Mouse (Mus musculus) forebrain, postnatal 0 days (tissue): ENCODE data around the gene Glrx2. TPM values are rescaled to one million over a fixed set of nuclear protein-coding genes. Genes with fewer than 3 reads are reported as not detected.

Source experiments
- ATAC-seq: fragments of 200-750 bp; cut with Nextera tagmentation; 2 replicates; pipeline ENCODE4 v1.8.0; 2017; ENCODE audit warnings: mild to moderate bottlenecking, moderate library complexity
- DNase-seq: peaks from one replicate; pipeline ENCODE4 v3.0.0-alpha.2; 2015
- H3K27ac ChIP-seq: fragments of 300-500 bp; sonication (generic); 2 replicates; pipeline ENCODE4 v1.5.1; 2014; ENCODE audit warnings: low read depth, mild to moderate bottlenecking, antibody characterized with exemption, low read length, moderate library complexity, mixed read lengths
- H3K27me3 ChIP-seq: fragments of 300-500 bp; sonication (generic); 2 replicates; pipeline ENCODE4 v1.6.1; 2014; ENCODE audit warnings: mild to moderate bottlenecking, low read length, mixed read lengths; ENCODE audit not compliant: insufficient read depth
- H3K36me3 ChIP-seq: fragments of 300-500 bp; sonication (generic); 2 replicates; pipeline ENCODE4 v1.6.1; 2014; ENCODE audit warnings: mild to moderate bottlenecking, moderate library complexity; ENCODE audit not compliant: insufficient read depth
- H3K4me1 ChIP-seq: fragments of 300-500 bp; sonication (generic); 2 replicates; pipeline ENCODE4 v1.6.1; 2014; ENCODE audit warnings: antibody characterized with exemption; ENCODE audit not compliant: insufficient read depth
- H3K4me2 ChIP-seq: fragments of 300-500 bp; sonication (generic); 2 replicates; pipeline ENCODE4 v1.6.1; 2014; ENCODE audit warnings: low read depth, mild to moderate bottlenecking, moderate library complexity
- H3K4me3 ChIP-seq: fragments of 300-500 bp; sonication (generic); 2 replicates; pipeline ENCODE4 v1.5.1; 2014; ENCODE audit warnings: low read depth, low read length, mixed read lengths
- H3K9ac ChIP-seq: fragments of 300-500 bp; sonication (generic); 2 replicates; pipeline ENCODE4 v1.6.1; 2014; ENCODE audit warnings: mild to moderate bottlenecking
- H3K9me3 ChIP-seq: fragments of 300-500 bp; sonication (generic); 2 replicates; pipeline ENCODE4 v1.6.1; 2016; ENCODE audit warnings: low read length
- CTCF ChIP-seq: sonication (generic); IDR thresholded peaks from 2 replicates; pipeline ENCODE4 v1.5.1; 2016; ENCODE audit warnings: antibody characterized with exemption, control low read depth, low read depth
- WGBS: fragments of 180-500 bp; shearing (Covaris S2); extraction: QIAGEN DNeasy Blood & Tissue Kit; methylation state at CpG from one replicate; pipeline ENCODE4 v1.1.7; 2014; 5-methylcytosine and 5-hydroxymethylcytosine counted together
- polyA plus RNA-seq: library from polyadenylated mRNA; unstranded; fragments of >200 nt; fragmentation: Nextera tagmentation; extraction: Ambion mirVana; gene quantifications from 2 replicates; pipeline ENCODE4 v1.2.1, GENCODE M21; 2015
- total RNA-seq: library from RNA; depleted of rRNA; stranded (reverse); fragments of >200 nt; gene quantifications from 2 replicates; pipeline ENCODE4 v1.2.3, GENCODE M21; 2014; rRNA removed

Glrx2 gene
- total and polyA plus RNA-seq, 2 experiments from 2014 or later = 42.8 to 135 TPM

DNA sequence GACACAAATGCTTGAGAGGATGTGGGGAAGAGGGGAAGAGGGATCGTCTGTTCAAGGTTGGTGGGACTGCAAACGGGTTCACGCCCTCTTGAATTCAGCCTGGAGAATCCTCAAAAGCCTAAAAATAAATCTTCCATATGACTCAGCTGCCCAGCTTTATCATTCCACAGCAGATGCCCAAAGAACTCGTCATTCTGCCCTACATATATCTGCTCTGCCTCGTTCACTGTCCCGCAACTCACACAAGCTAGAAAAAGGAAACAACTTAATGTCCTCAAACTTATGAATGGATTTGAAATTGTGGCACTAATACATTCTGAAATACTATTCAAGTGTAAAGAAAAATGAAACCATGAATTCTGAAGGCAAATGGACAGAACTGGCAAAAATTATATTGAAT is 57.8 kb downstream of the Glrx2 start:
- no peak overlapping the region for H3K9ac ChIP-seq
- no peak for DNase-seq

DNA sequence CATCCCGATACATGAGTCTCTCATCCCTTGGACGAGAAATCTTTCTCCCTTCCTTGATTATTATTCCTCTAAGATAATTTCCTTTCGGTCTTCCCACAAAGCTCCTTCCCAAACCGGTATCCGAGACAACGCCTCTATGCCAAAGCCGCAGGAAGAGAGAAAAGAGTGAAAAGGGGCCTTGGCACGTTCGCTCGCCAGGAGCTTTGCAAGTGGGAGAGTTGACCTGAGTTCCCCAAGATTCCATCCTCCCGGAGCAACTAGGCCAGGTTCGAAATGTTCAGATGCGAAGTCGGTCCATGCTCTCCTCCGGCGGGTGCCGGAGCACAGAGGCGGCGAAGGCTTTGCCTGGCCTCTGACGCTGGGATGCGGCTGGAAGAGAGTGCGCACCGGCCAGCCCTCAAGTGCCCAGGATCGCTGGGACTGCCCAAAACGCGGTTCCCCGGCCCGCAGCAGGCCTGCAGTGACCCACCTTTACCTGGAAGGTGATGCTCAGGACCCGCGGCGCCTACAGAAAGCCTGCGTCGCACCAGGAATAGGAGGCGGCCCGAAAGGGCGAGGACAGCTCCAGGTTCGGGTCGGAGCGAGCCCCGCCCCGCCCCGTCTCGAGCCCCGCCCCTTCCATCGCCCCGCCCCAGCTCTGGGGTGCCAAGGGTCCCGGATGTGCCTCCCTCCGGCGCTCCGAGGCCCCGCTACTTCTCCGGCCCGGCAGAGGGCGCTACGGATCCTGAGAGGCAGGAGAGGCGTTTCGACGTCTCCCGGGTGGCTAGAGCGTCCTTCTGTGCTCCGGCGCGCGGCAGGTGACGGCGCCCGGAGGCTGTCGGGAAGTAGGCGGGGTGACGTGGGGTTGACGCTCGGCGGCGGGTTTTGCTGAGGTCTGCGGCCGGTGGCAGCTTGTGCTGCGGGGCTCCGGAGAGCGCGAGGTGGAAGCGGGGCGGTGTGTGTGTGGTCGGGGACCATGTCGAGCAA is 60.6 kb downstream of the Glrx2 start, which contains the start of the genes Trove2 and Uchl5:
TSS of gene Trove2 (minus strand) at position 623 of the 966 bp plus-strand sequence.
TSS of gene Uchl5 (plus strand) at position 827 of the 966 bp plus-strand sequence.
- no peaks in the 10 kb centered on the region for H3K36me3 ChIP-seq
- H3K9me3 ChIP-seq = no peaks in the 10 kb centered on the region
- TF ChIP-seq CTCF = peak; percentile 97
- peak within 1 kb of the TSS; percentile 82 for H3K27ac ChIP-seq
- no peaks in the 10 kb centered on the region for H3K27me3 ChIP-seq
- peak within 1 kb of the TSS; percentile 90 for H3K4me3 ChIP-seq
- peak within 1 kb of the TSS; percentile 92 for H3K9ac ChIP-seq
- 2% methylated on average over 81 of the region's 84 CpGs for WGBS
- ATAC-seq (peak; percentile 97), DNase-seq (peak; percentile 99)
- H3K4me2 ChIP-seq = peak within 1 kb of the TSS; percentile 86
- H3K4me1 ChIP-seq = peaks cover 16% of the 10 kb centered on the region; the same call in 1 of the 2 replicates

More for the DNA sequence above, 57.8 kb downstream of the Glrx2 start:
- WGBS = 80% methylated on average over 6 of the region's 6 CpGs
- TF ChIP-seq CTCF = no peak
- no peak overlapping the region for H3K4me2 ChIP-seq
- H3K4me1 ChIP-seq = peaks cover 16% of the 10 kb centered on the region; the same call in 1 of the 2 replicates
- no peaks in the 10 kb centered on the region for H3K9me3 ChIP-seq
- H3K36me3 ChIP-seq = peaks cover 12% of the 10 kb centered on the region
- no peak for ATAC-seq
- H3K27me3 ChIP-seq = no peaks in the 10 kb centered on the region
- H3K27ac ChIP-seq = no peak overlapping the region
- no peak overlapping the region for H3K4me3 ChIP-seq

DNA sequence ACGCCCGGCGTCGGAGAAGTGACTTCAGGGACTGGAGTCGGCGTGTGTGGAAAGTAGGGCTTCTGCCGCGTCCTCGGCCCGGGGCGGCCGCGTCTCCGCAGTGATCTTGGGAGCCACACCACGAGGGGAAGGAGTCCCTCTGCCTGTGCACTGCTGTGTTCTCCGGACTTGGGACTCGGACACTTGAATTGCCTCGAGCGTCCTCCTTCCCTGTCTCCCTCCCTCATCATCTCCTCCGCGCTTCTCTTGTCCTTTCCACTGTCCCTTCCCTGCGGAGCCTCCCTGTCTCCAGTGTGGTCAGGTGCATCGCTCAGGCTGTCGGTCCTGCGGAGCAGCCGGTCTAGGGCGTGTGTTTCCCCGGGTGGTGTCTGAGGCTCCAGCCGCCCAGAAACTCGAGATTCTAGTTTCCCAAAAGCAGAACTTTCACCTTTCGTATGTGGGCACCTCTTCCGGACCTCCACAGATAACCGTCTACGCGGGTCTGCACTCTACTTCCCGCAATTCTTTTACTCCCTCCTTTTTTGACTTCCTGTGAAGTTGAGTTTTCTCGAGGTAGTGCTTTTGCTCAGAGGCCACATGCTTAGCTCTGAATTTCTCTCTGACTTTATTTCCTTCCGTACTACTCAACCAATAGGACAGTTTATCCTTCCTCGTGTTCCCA is 61.5 kb downstream of the Glrx2 start:
- peak overlapping the region; percentile 90 for H3K4me3 ChIP-seq
- peaks cover 16% of the 10 kb centered on the region; the same call in 1 of the 2 replicates for H3K4me1 ChIP-seq
- H3K27ac ChIP-seq = peak overlapping the region; percentile 71
- 1% methylated on average over 39 of the region's 39 CpGs for WGBS
- no peaks in the 10 kb centered on the region for H3K9me3 ChIP-seq
- H3K9ac ChIP-seq = peak overlapping the region; percentile 92
- peak overlapping the region; percentile 86 for H3K4me2 ChIP-seq
- DNase-seq (no peak), ATAC-seq (peak; percentile 26)
- no peaks in the 10 kb centered on the region for H3K27me3 ChIP-seq
- no peak for TF ChIP-seq CTCF
- no peaks in the 10 kb centered on the region for H3K36me3 ChIP-seq

DNA sequence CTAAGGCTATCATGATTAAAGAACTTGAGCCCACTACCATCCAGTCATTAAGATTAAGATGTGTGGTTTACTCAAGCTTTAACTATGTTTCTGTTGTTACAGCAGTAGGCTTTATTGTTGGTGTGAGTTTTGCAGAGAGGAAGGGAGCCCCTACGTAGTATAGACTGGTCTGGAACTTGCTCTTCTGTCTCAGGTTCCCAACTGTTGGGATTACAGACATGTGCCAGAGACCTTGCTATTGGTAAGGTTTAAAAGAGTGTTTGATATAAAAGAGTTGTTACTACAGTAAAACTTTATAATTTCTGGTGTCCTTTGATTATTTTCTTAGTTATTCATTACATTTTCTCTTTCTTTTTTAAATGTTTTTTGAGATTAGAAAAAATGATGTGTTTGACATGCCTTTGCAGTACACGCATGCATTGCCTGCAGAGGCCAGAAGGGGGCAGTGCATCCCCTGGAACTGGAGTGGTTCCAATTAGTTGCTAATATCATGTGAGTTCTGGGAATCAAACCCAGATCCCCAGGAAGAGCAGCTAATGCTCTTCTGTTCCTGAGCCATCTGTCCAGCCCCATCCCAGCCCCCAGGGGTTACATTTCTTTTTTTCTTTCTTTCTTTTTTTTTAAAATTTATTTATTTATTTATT is 72.6 kb downstream of the Glrx2 start:
- DNase-seq = no peak
- WGBS = 77% methylated on average over 2 of the region's 2 CpGs

More for the DNA sequence above, 72.6 kb downstream of the Glrx2 start:
- Histone ChIP-seq H3K9me3 (no peaks in the 10 kb centered on the region), H3K27ac (no peak overlapping the region), H3K36me3 (no peaks in the 10 kb centered on the region), H3K4me3 (no peak overlapping the region), H3K4me2 (no peak overlapping the region), H3K9ac (no peak overlapping the region), H3K4me1 (no peaks in the 10 kb centered on the region), H3K27me3 (no peaks in the 10 kb centered on the region)
- peak; percentile 53 for TF ChIP-seq CTCF
- ATAC-seq = no peak

Other genes with a start within 250 kb of the Glrx2 start
- gene B3galt2, start 75.7 kb upstream of the Glrx2 start, total RNA-seq = 25.6 and 28.1 TPM in 2 replicates
- gene B3galt2, start 75.7 kb upstream of the Glrx2 start, polyA plus RNA-seq = 7.2 and 8.1 TPM in 2 replicates
- gene Cdc73, start 13.4 kb upstream of the Glrx2 start, total RNA-seq = 8.3 and 10.9 TPM in 2 replicates
- 8.9 and 11.2 TPM in 2 replicates for gene Cdc73, start 13.4 kb upstream of the Glrx2 start, polyA plus RNA-seq
- gene Trove2, start 60.7 kb downstream of the Glrx2 start, total RNA-seq = 58.9 and 59.6 TPM in 2 replicates
- 22.3 and 31.4 TPM in 2 replicates for gene Trove2, start 60.7 kb downstream of the Glrx2 start, polyA plus RNA-seq
- gene Uchl5, start 60.9 kb downstream of the Glrx2 start, total RNA-seq = 17.2 and 18.0 TPM in 2 replicates
- gene Uchl5, start 60.9 kb downstream of the Glrx2 start, polyA plus RNA-seq = 61.7 and 66.8 TPM in 2 replicates